Mouse (Mus musculus) midbrain, postnatal 0 days (tissue): ENCODE measurements around the gene Ttc32. TPM values are rescaled to one million over a fixed set of nuclear protein-coding genes. Genes with fewer than 3 reads are reported as not detected.

Source experiments
- ATAC-seq: fragments of 200-750 bp; cut with Nextera tagmentation; 2 replicates; pipeline ENCODE4 v1.8.0; 2017; ENCODE audit warnings: moderate number of reproducible peaks, mild to moderate bottlenecking, moderate TSS enrichment, moderate library complexity; ENCODE audit not compliant: low FRiP score
- DNase-seq: peaks from one replicate; pipeline ENCODE4 v3.0.0-alpha.2; 2015; ENCODE audit warnings: low spot score
- H3K27ac ChIP-seq: fragments of 300-500 bp; sonication (generic); 2 replicates; pipeline ENCODE4 v1.5.1; 2014; ENCODE audit warnings: low read depth, mild to moderate bottlenecking, low read length, mixed read lengths
- H3K27me3 ChIP-seq: fragments of 300-500 bp; sonication (generic); 2 replicates; pipeline ENCODE4 v1.6.1; 2014; ENCODE audit warnings: low read length, control low read depth, mixed read lengths; ENCODE audit not compliant: insufficient read depth
- H3K36me3 ChIP-seq: fragments of 300-500 bp; sonication (generic); 2 replicates; pipeline ENCODE4 v1.6.1; 2014; ENCODE audit warnings: low read length, control low read depth, mixed read lengths; ENCODE audit not compliant: insufficient read depth
- H3K4me1 ChIP-seq: fragments of 300-500 bp; sonication (generic); 2 replicates; pipeline ENCODE4 v1.6.1; 2014; ENCODE audit warnings: mild to moderate bottlenecking, control low read depth, antibody characterized with exemption, low read length, mixed read lengths; ENCODE audit not compliant: insufficient read depth
- H3K4me2 ChIP-seq: fragments of 300-500 bp; sonication (generic); 2 replicates; pipeline ENCODE4 v1.6.1; 2014; ENCODE audit warnings: low read depth, mild to moderate bottlenecking, low read length, mixed read lengths; ENCODE audit not compliant: poor library complexity, severe bottlenecking
- H3K4me3 ChIP-seq: fragments of 300-500 bp; sonication (generic); 2 replicates; pipeline ENCODE4 v1.5.1; 2014; ENCODE audit warnings: low read depth, mild to moderate bottlenecking, low read length, moderate library complexity
- H3K9ac ChIP-seq: fragments of 300-500 bp; sonication (generic); replicated peaks from 2 replicates; pipeline ENCODE4 v1.6.1; 2014; ENCODE audit warnings: mild to moderate bottlenecking, low read length, moderate library complexity, mixed read lengths; ENCODE audit not compliant: poor library complexity, severe bottlenecking
- H3K9me3 ChIP-seq: fragments of 300-500 bp; sonication (generic); 2 replicates; pipeline ENCODE4 v1.6.1; 2016; ENCODE audit warnings: low read length, control low read depth
- CTCF ChIP-seq: IDR thresholded peaks from 2 replicates; pipeline ENCODE4 v1.5.1; 2016; ENCODE audit warnings: antibody characterized with exemption, mild to moderate bottlenecking
- WGBS: fragments of 180-500 bp; shearing (Covaris S2); extraction: QIAGEN DNeasy Blood & Tissue Kit; methylation state at CpG from one replicate; pipeline ENCODE4 v1.1.7; 2014; 5-methylcytosine and 5-hydroxymethylcytosine counted together
- polyA plus RNA-seq: library from polyadenylated mRNA; unstranded; fragments of >200 nt; fragmentation: Nextera tagmentation; extraction: Ambion mirVana; gene quantifications from 2 replicates; pipeline ENCODE4 v1.2.1, GENCODE M21; 2015
- total RNA-seq: library from RNA; depleted of rRNA; stranded (reverse); fragments of >200 nt; gene quantifications from 2 replicates; pipeline ENCODE4 v1.2.3, GENCODE M21; 2014

Gene Ttc32
- total and polyA plus RNA-seq, 2 experiments from 2014 or later, result 5.3 to 8.6 TPM

DNA sequence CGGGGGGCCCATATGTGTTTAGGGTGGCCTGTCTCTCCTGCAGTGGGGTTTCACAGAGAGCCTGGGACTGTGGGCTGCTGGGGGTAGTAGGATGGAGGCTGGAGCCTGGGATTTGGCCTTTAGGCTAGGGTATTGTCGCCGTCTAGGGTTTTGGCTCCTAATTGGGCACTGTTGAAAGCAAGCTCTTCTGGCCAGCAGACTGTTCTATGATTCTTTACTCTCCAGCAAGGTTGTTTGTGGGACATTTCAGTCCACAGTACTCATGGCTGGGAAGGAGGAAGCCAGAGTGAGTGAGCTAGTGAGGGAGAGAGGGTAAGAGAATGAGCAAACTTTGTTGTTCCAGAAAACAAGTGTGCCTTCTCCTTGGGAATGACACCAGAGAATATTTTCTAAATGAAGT lies 29.7 kb downstream of the Ttc32 start:
- H3K36me3 ChIP-seq, result no peaks in the 10 kb centered on the region
- ATAC-seq, result no peak
- H3K4me1 ChIP-seq, result no peaks in the 10 kb centered on the region
- H3K9ac ChIP-seq, result no peak overlapping the region
- H3K4me2 ChIP-seq, result no peak overlapping the region
- no peak overlapping the region for H3K27ac ChIP-seq
- no peaks in the 10 kb centered on the region for H3K27me3 ChIP-seq
- DNase-seq, result no peak
- H3K4me3 ChIP-seq, result no peak overlapping the region
- no peak for TF ChIP-seq CTCF
- H3K9me3 ChIP-seq, result no peaks in the 10 kb centered on the region
- WGBS, result 92% methylated on average over 3 of the region's 3 CpGs

GRCm38 (mm10) chr12:9059965-9060364 lies 30.2 kb downstream of the Ttc32 start:
- no peak for ATAC-seq
- no peak for DNase-seq
- H3K9ac ChIP-seq, result no peak overlapping the region
- H3K9me3 ChIP-seq, result no peaks in the 10 kb centered on the region
- no peaks in the 10 kb centered on the region for H3K27me3 ChIP-seq
- H3K4me1 ChIP-seq, result no peaks in the 10 kb centered on the region
- H3K27ac ChIP-seq, result no peak overlapping the region
- no peaks in the 10 kb centered on the region for H3K36me3 ChIP-seq
- H3K4me2 ChIP-seq, result no peak overlapping the region
- TF ChIP-seq CTCF, result no peak
- 89% methylated on average over 9 of the region's 9 CpGs for WGBS
- no peak overlapping the region for H3K4me3 ChIP-seq

DNA sequence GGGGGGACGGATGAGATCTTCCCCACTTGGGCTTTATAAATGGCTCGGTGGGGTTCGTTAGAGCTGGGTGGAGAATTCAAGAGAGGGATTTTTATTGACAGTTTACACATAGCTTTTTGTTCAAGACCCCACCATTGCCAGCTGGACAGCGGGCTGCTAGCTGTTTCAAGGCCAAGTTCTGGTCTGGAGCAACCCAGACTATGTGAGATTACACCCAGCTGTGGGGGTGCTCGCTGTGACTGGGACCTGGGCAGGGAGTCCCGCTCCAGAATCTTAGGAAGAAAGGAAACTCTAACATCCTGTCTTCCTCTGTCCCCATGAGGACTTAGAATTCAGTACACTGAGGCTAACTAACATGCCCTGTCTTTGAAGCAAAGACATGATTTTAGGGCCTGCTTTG lies 33.8 kb downstream of the Ttc32 start:
- TF ChIP-seq CTCF, result no peak
- ATAC-seq (no peak), DNase-seq (no peak)
- no peak overlapping the region for H3K4me2 ChIP-seq
- no peaks in the 10 kb centered on the region for H3K4me1 ChIP-seq
- WGBS, result 81% methylated on average over 6 of the region's 6 CpGs
- H3K27me3 ChIP-seq, result no peaks in the 10 kb centered on the region
- H3K9me3 ChIP-seq, result 0 out of 2 replicates have a peak, but pooled peaks cover 3% of the 10 kb centered on the region
- no peak overlapping the region for H3K9ac ChIP-seq
- no peaks in the 10 kb centered on the region for H3K36me3 ChIP-seq
- no peak overlapping the region for H3K27ac ChIP-seq
- H3K4me3 ChIP-seq, result no peak overlapping the region

- DNase-seq (no peak), ATAC-seq (no peak)
- H3K4me2 ChIP-seq, result no peak overlapping the region
- no peaks in the 10 kb centered on the region for H3K27me3 ChIP-seq
- WGBS, result 100% methylated on average over 1 of the region's 1 CpGs
- H3K36me3 ChIP-seq, result no peaks in the 10 kb centered on the region
- no peaks in the 10 kb centered on the region for H3K4me1 ChIP-seq
- TF ChIP-seq CTCF, result no peak
- H3K9me3 ChIP-seq, result 0 out of 2 replicates have a peak, but pooled peaks cover 3% of the 10 kb centered on the region
- H3K9ac ChIP-seq, result no peak overlapping the region
- H3K27ac ChIP-seq, result no peak overlapping the region
- no peak overlapping the region for H3K4me3 ChIP-seq
These were observed 41.3 kb downstream of the Ttc32 start for GRCm38 (mm10) chr12:9071058-9071457.

DNA sequence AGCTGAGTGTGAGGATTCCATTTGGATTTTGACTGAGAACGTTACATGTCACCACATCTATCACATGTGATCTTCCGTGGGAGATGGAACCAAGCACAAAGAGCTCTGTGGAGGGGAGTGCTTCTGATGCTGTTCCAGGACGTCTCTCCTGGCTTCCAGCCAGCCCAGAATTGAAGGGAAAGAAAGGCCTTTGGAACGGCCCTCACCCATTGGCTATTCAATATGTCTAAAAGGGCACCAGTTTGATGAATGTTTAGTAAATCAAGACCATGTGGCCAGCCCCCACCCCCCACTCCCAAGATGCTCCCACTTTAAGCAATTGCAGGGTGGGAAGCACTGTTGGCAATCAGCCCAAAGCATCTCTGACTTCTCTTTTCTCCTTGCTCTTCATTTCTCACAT lies 41.7 kb downstream of the Ttc32 start:
- no peaks in the 10 kb centered on the region for H3K4me1 ChIP-seq
- ATAC-seq, result peak; percentile 27; the same call in 1 of the 2 replicates
- peak; percentile 42 for DNase-seq
- no peak for TF ChIP-seq CTCF
- H3K9me3 ChIP-seq, result 0 out of 2 replicates have a peak, but pooled peaks cover 3% of the 10 kb centered on the region
- H3K9ac ChIP-seq, result no peak overlapping the region
- 42% methylated on average over 4 of the region's 4 CpGs for WGBS
- H3K4me2 ChIP-seq, result no peak overlapping the region
- H3K27ac ChIP-seq, result no peak overlapping the region
- H3K27me3 ChIP-seq, result no peaks in the 10 kb centered on the region
- no peak overlapping the region for H3K4me3 ChIP-seq
- no peaks in the 10 kb centered on the region for H3K36me3 ChIP-seq

GRCm38 (mm10) chr12:9077554-9078125 lies 47.8 kb downstream of the Ttc32 start:
- Histone ChIP-seq H3K36me3 (no peaks in the 10 kb centered on the region), H3K9ac (no peak overlapping the region), H3K27me3 (no peaks in the 10 kb centered on the region), H3K4me3 (no peak overlapping the region), H3K9me3 (no peaks in the 10 kb centered on the region), H3K4me1 (no peaks in the 10 kb centered on the region), H3K27ac (no peak overlapping the region), H3K4me2 (no peak overlapping the region)
- 85% methylated on average over 3 of the region's 3 CpGs for WGBS
- no peak for DNase-seq
- ATAC-seq, result no peak
- TF ChIP-seq CTCF, result no peak
